Mouse (Mus musculus) intestine, embryonic 16.5 days (tissue): ENCODE results near the gene Aar2. TPM values are rescaled to one million over a fixed set of nuclear protein-coding genes. Genes with fewer than 3 reads are reported as not detected.

Experiments
- ATAC-seq: fragments of 200-750 bp; cut with Nextera tagmentation; 2 replicates; pipeline ENCODE4 v1.8.0; 2017; ENCODE audit warnings: moderate TSS enrichment, moderate library complexity
- H3K27ac ChIP-seq: fragments of 300-500 bp; sonication (generic); 2 replicates; pipeline ENCODE4 v1.5.1; 2014; ENCODE audit warnings: mild to moderate bottlenecking, low read length
- H3K27me3 ChIP-seq: fragments of 300-500 bp; sonication (generic); replicated peaks from 2 replicates; pipeline ENCODE4 v1.6.1; 2014; ENCODE audit warnings: low read length, control low read depth, mixed read lengths; ENCODE audit not compliant: control insufficient read depth, insufficient read depth
- H3K36me3 ChIP-seq: fragments of 300-500 bp; sonication (generic); 2 replicates; pipeline ENCODE4 v1.6.1; 2014; ENCODE audit warnings: low read length, control low read depth; ENCODE audit not compliant: control insufficient read depth, insufficient read depth
- H3K4me1 ChIP-seq: fragments of 300-500 bp; sonication (generic); 2 replicates; pipeline ENCODE4 v1.6.1; 2014; ENCODE audit warnings: low read length, control low read depth, mixed read lengths; ENCODE audit not compliant: control insufficient read depth, insufficient read depth
- H3K4me2 ChIP-seq: fragments of 300-500 bp; sonication (generic); 2 replicates; pipeline ENCODE4 v1.6.1; 2014; ENCODE audit warnings: low read depth, low read length, control low read depth
- H3K4me3 ChIP-seq: fragments of 300-500 bp; sonication (generic); 2 replicates; pipeline ENCODE4 v1.5.1; 2014; ENCODE audit warnings: mild to moderate bottlenecking, low read length
- H3K9ac ChIP-seq: fragments of 300-500 bp; sonication (generic); 2 replicates; pipeline ENCODE4 v1.6.1; 2014; ENCODE audit warnings: low read depth, low read length
- H3K9me3 ChIP-seq: fragments of 300-500 bp; sonication (generic); 2 replicates; pipeline ENCODE4 v1.6.1; 2016; ENCODE audit warnings: low read length, control low read depth; ENCODE audit not compliant: control insufficient read depth
- WGBS: fragments of 180-500 bp; shearing (Covaris S2); extraction: QIAGEN DNeasy Blood & Tissue Kit; methylation state at CpG from one replicate; pipeline ENCODE4 v1.1.7; 2014; 5-methylcytosine and 5-hydroxymethylcytosine counted together
- polyA plus RNA-seq: library from polyadenylated mRNA; unstranded; fragments of >200 nt; fragmentation: Nextera tagmentation; extraction: Ambion mirVana; gene quantifications from 2 replicates; pipeline ENCODE4 v1.2.1, GENCODE M21; 2015

The Aar2 gene
- polyA plus RNA-seq, 1 experiment from 2014 or later = 33.2 TPM

DNA sequence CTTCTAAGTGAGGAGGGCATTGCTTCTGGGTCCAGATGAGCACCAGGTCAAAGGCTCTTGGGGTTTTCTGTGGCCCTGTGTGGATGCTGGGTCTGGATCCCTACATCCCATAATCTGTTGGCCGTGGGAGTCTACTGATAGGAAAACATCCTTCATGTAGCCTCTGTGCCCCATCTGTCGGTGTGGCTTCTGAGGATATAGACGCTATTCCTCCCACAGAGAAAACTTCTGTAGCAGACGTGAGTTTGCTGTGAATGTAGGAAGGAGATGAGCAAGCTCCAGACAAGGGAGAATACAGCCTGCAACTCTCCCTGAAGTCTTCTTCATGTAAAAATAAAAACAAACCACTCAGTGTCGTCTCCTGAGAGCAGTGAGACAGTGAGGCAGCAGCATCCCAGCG is 29.1 kb upstream of the Aar2 start:
- peaks cover 4% of the 10 kb centered on the region; the same call in 1 of the 2 replicates for H3K36me3 ChIP-seq
- no peaks in the 10 kb centered on the region for H3K4me1 ChIP-seq
- no peak overlapping the region for H3K4me2 ChIP-seq
- no peak for ATAC-seq
- WGBS = 79% methylated on average over 6 of the region's 6 CpGs
- H3K9ac ChIP-seq = no peak overlapping the region
- H3K27me3 ChIP-seq = no peaks in the 10 kb centered on the region
- no peaks in the 10 kb centered on the region for H3K9me3 ChIP-seq
- H3K27ac ChIP-seq = no peak overlapping the region
- H3K4me3 ChIP-seq = no peak overlapping the region

DNA sequence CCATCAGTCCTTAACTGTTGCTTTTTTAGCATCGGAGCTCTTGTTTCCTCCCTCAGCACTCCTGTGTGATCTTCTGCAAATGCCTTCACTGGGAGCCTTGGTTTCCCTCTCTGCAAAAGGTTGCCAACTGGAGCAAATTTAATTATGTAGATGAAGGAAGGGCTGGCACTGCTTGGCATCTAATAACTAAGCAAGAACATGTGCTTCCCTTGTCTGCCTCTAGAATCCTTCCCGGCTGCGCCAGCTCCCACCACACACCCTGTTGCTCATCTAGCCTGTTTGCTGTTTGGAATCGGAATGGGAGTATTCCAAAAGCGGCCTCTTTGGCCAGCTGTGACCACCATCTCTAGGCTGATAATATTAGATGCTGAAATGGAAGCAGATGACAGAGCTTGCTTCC is 27.8 kb upstream of the Aar2 start:
- H3K4me1 ChIP-seq = no peaks in the 10 kb centered on the region
- ATAC-seq = no peak

DNA sequence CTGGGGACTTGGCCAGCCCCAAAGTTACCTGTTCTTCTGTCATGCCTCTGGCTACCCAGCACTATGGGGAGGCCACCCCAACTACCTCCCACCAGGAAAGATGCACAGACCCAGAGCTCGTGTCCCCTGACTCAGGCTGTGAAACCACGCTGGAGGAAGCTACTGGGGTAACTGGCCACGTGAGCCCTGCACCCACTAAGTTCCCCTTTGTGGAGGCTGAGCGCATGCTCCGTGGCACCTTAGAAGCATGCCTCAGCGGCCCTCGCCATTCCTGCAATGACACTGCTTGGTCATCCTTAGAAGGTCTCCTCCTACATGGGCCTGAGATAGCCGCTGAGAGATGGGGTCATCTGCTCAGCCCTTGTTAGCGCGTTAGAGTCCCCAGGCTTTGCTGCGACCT is 24.4 kb upstream of the Aar2 start:
- no peaks in the 10 kb centered on the region for H3K9me3 ChIP-seq
- WGBS = 88% methylated on average over 11 of the region's 11 CpGs
- no peak overlapping the region for H3K27ac ChIP-seq
- no peak overlapping the region for H3K4me2 ChIP-seq
- no peak for ATAC-seq
- no peaks in the 10 kb centered on the region for H3K27me3 ChIP-seq
- H3K9ac ChIP-seq = no peak overlapping the region
- no peak overlapping the region for H3K4me3 ChIP-seq
- H3K4me1 ChIP-seq = no peaks in the 10 kb centered on the region
- no peaks in the 10 kb centered on the region for H3K36me3 ChIP-seq

More for the DNA sequence above, 27.8 kb upstream of the Aar2 start:
- 86% methylated on average over 5 of the region's 5 CpGs for WGBS
- Histone ChIP-seq H3K9ac (no peak overlapping the region), H3K4me3 (no peak overlapping the region), H3K36me3 (peaks cover 1% of the 10 kb centered on the region; the same call in 1 of the 2 replicates), H3K27me3 (no peaks in the 10 kb centered on the region), H3K27ac (no peak overlapping the region), H3K9me3 (no peaks in the 10 kb centered on the region), H3K4me2 (no peak overlapping the region)

DNA sequence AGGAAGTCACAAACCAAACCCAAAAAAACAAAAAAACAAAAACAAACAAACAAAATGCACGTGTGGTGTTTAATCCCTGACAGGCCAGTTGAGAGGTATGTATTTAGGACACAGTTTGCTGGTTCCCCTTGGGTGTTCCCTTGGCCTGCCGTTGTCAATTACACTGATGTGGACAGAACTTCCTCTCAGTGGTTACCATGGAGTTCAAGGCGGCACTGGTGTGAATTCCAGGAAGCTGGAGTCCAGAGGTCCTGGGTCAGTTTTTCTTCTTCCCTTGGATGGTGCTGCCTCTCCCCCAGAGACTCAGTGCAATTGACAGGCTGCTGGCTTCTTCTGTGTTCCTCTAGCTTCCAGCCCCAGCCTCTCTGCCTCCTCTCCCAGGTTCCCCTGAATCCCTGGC is 23.3 kb upstream of the Aar2 start:
- no peak overlapping the region for H3K27ac ChIP-seq
- H3K4me3 ChIP-seq = no peak overlapping the region
- no peaks in the 10 kb centered on the region for H3K27me3 ChIP-seq
- no peaks in the 10 kb centered on the region for H3K36me3 ChIP-seq
- no peak overlapping the region for H3K4me2 ChIP-seq
- WGBS = 50% methylated on average over 3 of the region's 3 CpGs
- no peaks in the 10 kb centered on the region for H3K9me3 ChIP-seq
- H3K9ac ChIP-seq = no peak overlapping the region
- ATAC-seq = no peak
- H3K4me1 ChIP-seq = no peaks in the 10 kb centered on the region

DNA sequence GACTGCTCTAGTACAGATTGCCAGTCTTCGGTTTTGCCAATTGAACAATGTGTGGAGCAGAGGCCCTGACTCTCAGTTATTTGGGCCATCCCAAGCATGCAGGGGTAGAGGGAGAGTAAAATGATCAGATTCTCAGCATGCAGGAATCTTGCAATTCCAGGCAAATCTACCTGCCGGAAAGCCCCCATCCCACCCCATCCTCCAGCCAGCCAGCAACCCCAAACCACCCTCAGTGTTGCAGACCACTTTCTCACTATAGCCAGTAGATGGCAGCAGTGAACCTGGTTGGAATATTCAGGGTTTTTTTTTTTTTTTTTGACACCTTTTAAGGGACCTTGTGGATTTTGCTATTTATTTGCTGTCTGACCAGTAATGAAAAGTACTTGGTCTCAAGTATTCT is 17.7 kb upstream of the Aar2 start:
- no peak overlapping the region for H3K27ac ChIP-seq
- H3K9ac ChIP-seq = no peak overlapping the region
- H3K36me3 ChIP-seq = no peaks in the 10 kb centered on the region
- no peaks in the 10 kb centered on the region for H3K4me1 ChIP-seq
- H3K4me2 ChIP-seq = no peak overlapping the region
- H3K9me3 ChIP-seq = no peaks in the 10 kb centered on the region
- ATAC-seq = no peak
- WGBS = 58% methylated on average over 2 of the region's 2 CpGs
- H3K27me3 ChIP-seq = no peaks in the 10 kb centered on the region
- H3K4me3 ChIP-seq = no peak overlapping the region

DNA sequence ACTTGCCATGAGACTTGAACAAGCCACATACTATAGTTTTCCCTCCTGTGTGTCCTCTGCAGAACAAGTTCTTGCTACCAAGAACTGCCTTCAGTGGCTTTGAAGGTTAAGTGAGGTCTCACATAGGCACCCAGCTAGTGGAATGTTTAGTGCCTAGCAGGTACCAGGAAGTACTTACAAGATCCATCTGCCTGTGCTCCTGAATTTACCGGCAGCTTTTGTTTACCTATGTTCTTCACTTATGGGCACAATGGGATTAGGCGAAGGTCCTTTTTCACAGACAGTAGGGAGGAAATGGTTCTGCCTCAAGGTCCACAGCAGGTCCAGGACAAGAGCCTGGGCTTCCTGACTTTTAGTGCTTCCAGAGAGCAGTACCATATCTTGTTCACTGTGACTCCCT is 14.2 kb upstream of the Aar2 start:
- Histone ChIP-seq H3K36me3 (no peaks in the 10 kb centered on the region), H3K27ac (no peak overlapping the region), H3K4me2 (no peak overlapping the region), H3K27me3 (no peaks in the 10 kb centered on the region), H3K9ac (no peak overlapping the region), H3K9me3 (no peaks in the 10 kb centered on the region), H3K4me3 (no peak overlapping the region), H3K4me1 (no peaks in the 10 kb centered on the region)
- 62% methylated on average over 2 of the region's 2 CpGs for WGBS
- ATAC-seq = no peak

DNA sequence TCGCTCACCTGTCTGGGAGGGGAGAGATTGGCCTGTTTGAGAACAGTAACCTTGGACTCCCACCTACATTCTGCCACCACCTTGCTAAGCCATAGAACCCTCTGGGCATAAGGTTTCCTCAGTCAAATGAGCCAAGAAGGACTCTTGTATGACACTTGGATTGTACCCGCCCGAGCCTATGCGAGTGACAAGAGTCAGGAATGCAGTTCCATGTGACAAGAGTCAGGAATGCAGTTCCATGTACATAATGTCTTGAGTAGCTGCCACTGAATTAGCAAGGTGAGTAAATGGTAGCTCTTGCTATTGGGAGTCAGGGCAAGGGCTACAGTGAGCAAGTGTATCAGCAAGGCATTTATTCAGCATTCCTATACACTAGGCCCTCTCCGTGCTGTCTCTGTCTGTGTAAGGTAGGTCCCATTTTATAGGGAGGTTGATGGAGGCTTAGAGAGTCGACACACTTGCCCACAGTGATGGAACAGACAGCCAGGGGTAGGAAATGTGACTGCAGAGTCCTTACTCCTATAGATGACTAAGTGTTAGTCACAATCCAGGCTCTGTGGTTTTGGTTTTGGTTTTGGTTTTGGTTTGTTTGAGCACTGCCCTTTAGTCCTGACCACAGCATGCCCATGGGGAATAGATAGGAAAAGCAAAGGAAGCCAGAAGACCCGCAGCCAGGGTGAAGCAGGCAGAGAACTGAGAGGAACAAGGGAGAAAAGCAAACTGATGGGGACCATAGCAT is 8.4 kb upstream of the Aar2 start:
- H3K27ac ChIP-seq = no peak overlapping the region
- H3K9ac ChIP-seq = no peak overlapping the region
- 85% methylated on average over 7 of the region's 7 CpGs for WGBS
- no peaks in the 10 kb centered on the region for H3K36me3 ChIP-seq
- ATAC-seq = no peak
- H3K4me2 ChIP-seq = no peak overlapping the region
- H3K9me3 ChIP-seq = no peaks in the 10 kb centered on the region
- H3K27me3 ChIP-seq = no peaks in the 10 kb centered on the region
- no peak overlapping the region for H3K4me3 ChIP-seq
- no peaks in the 10 kb centered on the region for H3K4me1 ChIP-seq

DNA sequence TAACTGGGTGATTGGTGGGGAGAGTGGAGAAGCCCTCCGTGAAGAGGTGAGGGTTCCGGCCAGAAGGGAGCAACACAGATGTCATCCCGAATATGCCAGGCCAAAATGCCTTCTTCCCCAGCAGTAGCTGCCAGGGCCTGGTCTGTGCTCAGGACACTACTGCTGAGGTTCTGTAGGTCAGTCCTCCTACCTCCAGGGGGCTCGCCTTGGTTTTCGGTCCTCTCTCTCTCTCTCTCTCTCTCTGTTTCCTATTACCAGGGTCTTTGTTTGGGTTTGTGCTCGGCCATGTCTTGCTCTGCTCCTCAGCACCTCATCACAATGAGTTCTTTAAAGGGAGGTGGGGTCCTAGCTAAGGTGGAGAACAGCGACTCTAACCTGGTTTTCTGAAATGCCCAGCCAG is 6.4 kb upstream of the Aar2 start:
- no peak for ATAC-seq
- no peaks in the 10 kb centered on the region for H3K36me3 ChIP-seq
- 85% methylated on average over 7 of the region's 7 CpGs for WGBS
- H3K27ac ChIP-seq = no peak overlapping the region
- H3K4me1 ChIP-seq = no peaks in the 10 kb centered on the region
- H3K4me3 ChIP-seq = no peak overlapping the region
- H3K9me3 ChIP-seq = no peaks in the 10 kb centered on the region
- H3K4me2 ChIP-seq = no peak overlapping the region
- H3K9ac ChIP-seq = no peak overlapping the region
- no peaks in the 10 kb centered on the region for H3K27me3 ChIP-seq

DNA sequence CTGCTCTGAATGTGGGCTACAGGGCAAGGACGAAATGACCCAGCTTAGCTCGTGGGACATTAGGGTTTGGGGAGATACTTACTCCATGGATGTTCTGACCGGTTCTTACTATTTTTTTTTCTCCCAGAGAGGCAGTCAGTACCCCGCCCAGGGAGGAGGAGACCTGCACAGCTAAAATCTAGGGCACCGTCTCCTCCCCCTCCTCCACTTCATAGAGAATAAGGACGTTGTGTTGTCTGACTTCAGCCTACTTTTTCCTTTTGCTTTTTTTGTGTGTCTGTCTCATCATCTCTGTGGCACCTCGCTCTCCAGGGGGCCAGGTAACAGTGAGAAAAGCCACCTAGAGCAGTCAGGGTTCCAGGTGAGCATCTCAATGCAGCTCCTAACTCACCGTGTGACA is 5.0 kb upstream of the Aar2 start:
- Histone ChIP-seq H3K27ac (no peak overlapping the region), H3K4me1 (no peaks in the 10 kb centered on the region), H3K36me3 (no peaks in the 10 kb centered on the region), H3K4me2 (no peak overlapping the region), H3K27me3 (no peaks in the 10 kb centered on the region), H3K4me3 (no peak overlapping the region), H3K9me3 (no peaks in the 10 kb centered on the region), H3K9ac (no peak overlapping the region)
- WGBS = 76% methylated on average over 8 of the region's 8 CpGs
- ATAC-seq = no peak

DNA sequence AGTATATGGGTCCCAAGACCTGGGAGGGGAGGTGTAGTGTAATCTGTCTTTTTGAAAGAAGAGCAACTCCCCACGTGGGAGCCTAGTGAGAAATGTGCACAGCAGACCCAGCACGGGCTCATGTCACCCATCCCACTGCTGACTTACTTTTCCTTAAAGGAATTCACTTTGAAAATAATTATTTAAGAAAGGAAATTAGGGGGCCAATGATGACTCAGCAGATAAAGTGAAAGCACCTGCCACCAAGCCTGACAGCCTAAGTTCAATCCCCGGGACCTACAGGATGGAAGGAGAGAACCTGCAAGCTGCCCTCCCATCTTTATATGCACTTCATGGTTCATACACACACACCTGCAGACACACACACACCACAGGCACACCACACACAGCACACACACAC is 3.6 kb upstream of the Aar2 start:
- Histone ChIP-seq H3K9ac (no peak overlapping the region), H3K4me1 (peaks cover 7% of the 10 kb centered on the region), H3K4me2 (no peak overlapping the region), H3K9me3 (no peaks in the 10 kb centered on the region), H3K4me3 (no peak overlapping the region), H3K27me3 (no peaks in the 10 kb centered on the region), H3K27ac (no peak overlapping the region), H3K36me3 (no peaks in the 10 kb centered on the region)
- WGBS = 75% methylated on average over 3 of the region's 3 CpGs
- ATAC-seq = no peak
